In genomic region chr13:60789466-60789865, GRCm38 (mm10) we compare ENCODE assay signal across 50 mouse cellular contexts. TPM values are rescaled to one million over a fixed set of nuclear protein-coding genes. Genes with fewer than 3 reads are reported as not detected.
"Had no signal": no experiment of that assay in that cellular context is flagged by ENCODE, and none has a peak within 500 bp of the region (broad histone marks: within the 10 kb centered on the region; RNA-seq: fewer than 3 reads in every experiment).

No protein-coding gene starts in this region.

- H3K4me3 ChIP-seq: heart, embryonic 13.5 days; heart, embryonic 15.5 days; hindbrain, embryonic 10.5 days; hindbrain, embryonic 12.5 days; hindbrain, embryonic 13.5 days; hindbrain, embryonic 15.5 days; intestine, embryonic 15.5 days; kidney, embryonic 15.5 days; layer of hippocampus, adult 2 months; left cerebral cortex, adult 2 months had no signal

- H3K4me1 ChIP-seq: heart, embryonic 13.5 days; heart, embryonic 15.5 days; hindbrain, embryonic 10.5 days; hindbrain, embryonic 12.5 days; hindbrain, embryonic 13.5 days; hindbrain, embryonic 15.5 days; intestine, embryonic 15.5 days; kidney, embryonic 15.5 days had no signal

- H3K36me3 ChIP-seq: heart, embryonic 13.5 days; heart, embryonic 15.5 days; hindbrain, embryonic 10.5 days; hindbrain, embryonic 12.5 days; hindbrain, embryonic 13.5 days; hindbrain, embryonic 15.5 days; intestine, embryonic 15.5 days; kidney, embryonic 15.5 days had no signal

- DNase-seq: heart, postnatal 10 days; heart, postnatal 36 days; heart, postnatal 4 days; kidney, adult 11 months; kidney, adult 18-20 months; kidney, adult 2 months; kidney, adult 8-10 months; kidney, adult 9 months; kidney, postnatal 10 days; kidney, postnatal 14 days; kidney, postnatal 25 days; kidney, postnatal 36 days; kidney, postnatal 4 days; layer of hippocampus, adult 9-11 months; layer of hippocampus, postnatal 36 days had no signal

- H3K4me2 ChIP-seq: heart, embryonic 11.5 days; heart, embryonic 13.5 days; heart, embryonic 15.5 days; hindbrain, embryonic 12.5 days; hindbrain, embryonic 13.5 days; hindbrain, embryonic 14.5 days; hindbrain, embryonic 15.5 days; intestine, embryonic 15.5 days; kidney, embryonic 15.5 days had no signal

- H3K9me3 ChIP-seq: heart, embryonic 13.5 days; heart, embryonic 15.5 days; hindbrain, embryonic 10.5 days; hindbrain, embryonic 12.5 days; hindbrain, embryonic 13.5 days; hindbrain, embryonic 15.5 days; intestine, embryonic 15.5 days; kidney, embryonic 15.5 days had no signal

- ATAC-seq: hindbrain, embryonic 16.5 days; hindbrain, postnatal 0 days; inflammation-experienced regulatory T-cells, adult 6 months; intestine, embryonic 15.5 days; intestine, embryonic 16.5 days; intestine, postnatal 0 days had no signal

- H3K9ac ChIP-seq: heart, embryonic 13.5 days; heart, embryonic 15.5 days; hindbrain, embryonic 12.5 days; hindbrain, embryonic 13.5 days; hindbrain, embryonic 14.5 days; hindbrain, embryonic 15.5 days; intestine, embryonic 15.5 days; kidney, embryonic 15.5 days had no signal

- H3K27me3 ChIP-seq: heart, embryonic 13.5 days; heart, embryonic 15.5 days; hindbrain, embryonic 12.5 days; hindbrain, embryonic 13.5 days; hindbrain, embryonic 15.5 days; intestine, embryonic 15.5 days; kidney, embryonic 15.5 days had no signal

- H3K27ac ChIP-seq: heart, embryonic 13.5 days; heart, embryonic 15.5 days; hindbrain, embryonic 10.5 days; hindbrain, embryonic 12.5 days; hindbrain, embryonic 13.5 days; hindbrain, embryonic 14.5 days; hindbrain, embryonic 15.5 days; hindbrain, postnatal 0 days; intestine, embryonic 15.5 days; kidney, embryonic 15.5 days; kidney, postnatal 0 days; layer of hippocampus, adult 2 months; left cerebral cortex, adult 2 months had no signal

RNA-seq across cellular contexts. Expression of gene BC051665, which starts 3.3 kb away (rescaled TPM):
- total RNA-seq: heart, adult 8-10 months; heart, postnatal 10 days; heart, postnatal 25 days; heart, postnatal 36 days; heart, postnatal 4 days; hematopoietic stem cell, adult 5-6 weeks; hindbrain, postnatal 0 days; layer of hippocampus, adult 18-20 months; layer of hippocampus, adult 2 months; layer of hippocampus, adult 8-10 months; layer of hippocampus, postnatal 10 days; layer of hippocampus, postnatal 14 days; layer of hippocampus, postnatal 25 days; layer of hippocampus, postnatal 36 days; left cerebral cortex, adult 18-20 months; left cerebral cortex, adult 2 months had no signal
- polyA plus RNA-seq: heart, embryonic 11.5 days; heart, embryonic 13.5 days; heart, embryonic 14.5 days; heart, embryonic 15.5 days; heart, embryonic 16.5 days; heart, postnatal 0 days; hindbrain, embryonic 10.5 days; hindbrain, embryonic 11.5 days; hindbrain, embryonic 12.5 days; hindbrain, embryonic 13.5 days; hindbrain, embryonic 14.5 days; hindbrain, embryonic 15.5 days; hindbrain, embryonic 16.5 days; hindbrain, postnatal 0 days; inflammation-experienced regulatory T-cells, adult 6 months; intestine, embryonic 14.5 days; intestine, embryonic 15.5 days; intestine, embryonic 16.5 days; intestine, postnatal 0 days; kidney, adult 2 months; kidney, embryonic 14.5 days; kidney, embryonic 15.5 days; kidney, embryonic 16.5 days; kidney, postnatal 0 days; large intestine, adult 2 months had no signal

RNA-seq across cellular contexts. Expression of gene Ctsll3, which starts 13.2 kb away (rescaled TPM):
- total RNA-seq: heart, adult 8-10 months; heart, postnatal 10 days; heart, postnatal 25 days; heart, postnatal 36 days; heart, postnatal 4 days; hematopoietic stem cell, adult 5-6 weeks; hindbrain, postnatal 0 days; layer of hippocampus, adult 18-20 months; layer of hippocampus, adult 2 months; layer of hippocampus, adult 8-10 months; layer of hippocampus, postnatal 10 days; layer of hippocampus, postnatal 14 days; layer of hippocampus, postnatal 25 days; layer of hippocampus, postnatal 36 days; left cerebral cortex, adult 18-20 months; left cerebral cortex, adult 2 months had no signal
- polyA plus RNA-seq: heart, embryonic 11.5 days; heart, embryonic 13.5 days; heart, embryonic 14.5 days; heart, embryonic 15.5 days; heart, embryonic 16.5 days; heart, postnatal 0 days; hindbrain, embryonic 10.5 days; hindbrain, embryonic 11.5 days; hindbrain, embryonic 12.5 days; hindbrain, embryonic 13.5 days; hindbrain, embryonic 14.5 days; hindbrain, embryonic 15.5 days; hindbrain, embryonic 16.5 days; hindbrain, postnatal 0 days; inflammation-experienced regulatory T-cells, adult 6 months; intestine, embryonic 14.5 days; intestine, embryonic 15.5 days; intestine, embryonic 16.5 days; intestine, postnatal 0 days; kidney, adult 2 months; kidney, embryonic 14.5 days; kidney, embryonic 15.5 days; kidney, embryonic 16.5 days; kidney, postnatal 0 days; large intestine, adult 2 months had no signal
